Mouse (Mus musculus) cerebellum, adult 2 months (tissue): ENCODE results near the gene Abi1.

Experiments used
- CTCF ChIP-seq: fragments of 200-500 bp; IDR thresholded peaks from 2 replicates; pipeline ENCODE4 v1.5.1; 2011; ENCODE audit warnings: low read depth, mild to moderate bottlenecking, control low read depth, low read length, moderate library complexity, borderline replicate concordance; ENCODE audit not compliant: insufficient read depth
- POLR2A ChIP-seq: fragments of 200-500 bp; IDR thresholded peaks from 2 replicates; pipeline ENCODE4 v1.6.1; 2011; ENCODE audit warnings: low read length, control low read depth, borderline replicate concordance; ENCODE audit not compliant: insufficient read depth

DNA sequence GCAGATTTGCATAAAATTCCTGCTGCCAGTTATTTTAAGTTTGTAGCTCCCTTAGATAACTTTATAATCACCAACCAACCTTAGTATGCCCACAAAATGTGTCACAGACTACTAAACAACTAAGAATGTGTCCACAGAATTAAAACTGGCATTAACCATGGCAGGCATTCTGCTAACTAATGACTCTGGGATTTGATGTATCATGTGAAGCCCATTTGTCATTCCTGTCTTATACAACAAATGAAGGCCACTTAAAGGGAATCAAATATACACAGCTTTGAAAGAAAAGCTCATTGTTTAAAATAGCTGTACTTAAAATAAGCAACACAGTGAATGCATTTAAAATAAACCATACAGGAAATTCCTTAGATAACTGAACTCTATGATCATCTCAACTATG is 44.0 kb downstream of the Abi1 start:
- TF ChIP-seq POLR2A (no peak), CTCF (no peak)
